Mouse (Mus musculus) hindbrain, embryonic 12.5 days (tissue): ENCODE results near the gene Glra3. TPM values are rescaled to one million over a fixed set of nuclear protein-coding genes. Genes with fewer than 3 reads are reported as not detected.

ENCODE experiments used
- ATAC-seq: fragments of 200-750 bp; cut with Nextera tagmentation; 2 replicates; pipeline ENCODE4 v1.8.0; 2017; ENCODE audit warnings: moderate TSS enrichment; ENCODE audit not compliant: low FRiP score
- H3K27ac ChIP-seq: fragments of 300-500 bp; sonication (generic); 2 replicates; pipeline ENCODE4 v1.5.1; 2016; ENCODE audit warnings: mild to moderate bottlenecking
- H3K27me3 ChIP-seq: fragments of 300-500 bp; sonication (generic); 2 replicates; pipeline ENCODE4 v1.6.1; 2016; ENCODE audit warnings: mild to moderate bottlenecking
- H3K36me3 ChIP-seq: fragments of 300-500 bp; sonication (generic); 2 replicates; pipeline ENCODE4 v1.6.1; 2016; ENCODE audit warnings: mild to moderate bottlenecking
- H3K4me1 ChIP-seq: fragments of 300-500 bp; sonication (generic); 2 replicates; pipeline ENCODE4 v1.6.1; 2016
- H3K4me2 ChIP-seq: fragments of 300-500 bp; sonication (generic); replicated peaks from 2 replicates; pipeline ENCODE4 v1.6.1; 2016; ENCODE audit warnings: mild to moderate bottlenecking
- H3K4me3 ChIP-seq: fragments of 300-500 bp; sonication (generic); 2 replicates; pipeline ENCODE4 v1.5.1; 2016; ENCODE audit warnings: mild to moderate bottlenecking
- H3K9ac ChIP-seq: fragments of 300-500 bp; sonication (generic); 2 replicates; pipeline ENCODE4 v1.6.1; 2016; ENCODE audit warnings: mild to moderate bottlenecking, moderate library complexity
- H3K9me3 ChIP-seq: fragments of 300-500 bp; sonication (generic); replicated peaks from 2 replicates; pipeline ENCODE4 v1.6.1; 2016; ENCODE audit warnings: mild to moderate bottlenecking
- WGBS: fragments of 180-500 bp; shearing (Covaris S2); methylation state at CpG from one replicate; pipeline ENCODE4 v1.1.7; 2016; 5-methylcytosine and 5-hydroxymethylcytosine counted together
- polyA plus RNA-seq: library from polyadenylated mRNA; unstranded; fragments of >200 nt; fragmentation: Nextera tagmentation; extraction: Ambion mirVana; gene quantifications from 2 replicates; pipeline ENCODE4 v1.2.1, GENCODE M21; 2016

Glra3 gene
- 0.16 and 0.22 TPM in 2 replicates for polyA plus RNA-seq

DNA sequence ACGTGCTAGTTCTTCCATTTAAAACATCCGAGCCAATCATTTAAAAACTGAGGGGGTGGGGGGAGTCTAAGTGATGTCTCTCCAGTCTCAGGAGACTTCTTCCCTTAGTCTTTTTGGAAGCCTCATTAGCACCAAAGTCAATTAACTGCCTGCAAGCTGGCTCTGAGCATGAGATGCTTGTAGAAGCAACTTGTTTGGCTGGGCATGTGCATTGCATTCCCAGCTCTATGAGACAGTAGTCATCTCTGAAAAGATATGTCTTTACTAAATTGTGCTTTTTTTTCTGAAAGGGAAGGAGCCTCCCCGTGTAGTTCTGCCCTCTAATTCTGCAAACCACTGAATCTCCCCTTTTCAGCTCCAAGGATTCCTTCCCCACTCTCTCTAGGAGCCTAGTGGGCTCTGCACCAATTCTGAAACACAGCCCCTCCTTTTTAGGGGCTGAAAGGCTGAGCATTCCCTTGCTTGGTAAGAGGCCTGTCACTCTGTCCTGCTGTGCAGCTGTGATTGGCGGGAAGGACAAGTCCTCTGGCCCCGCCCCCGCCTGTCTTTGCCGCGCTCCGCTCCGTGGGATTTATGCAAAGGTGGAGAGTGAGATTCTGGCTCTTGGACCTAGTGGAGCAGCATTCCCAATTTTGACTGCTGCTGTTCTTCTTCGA is at the start of gene Glra3:
Glra3 (plus strand) TSS at position 591 of the 656 bp plus-strand sequence.
- peak; percentile 96 for ATAC-seq
- no peak within 1 kb of the TSS for H3K9ac ChIP-seq
- peak within 1 kb of the TSS; percentile 33 for H3K4me3 ChIP-seq
- H3K27ac ChIP-seq = no peak within 1 kb of the TSS
- peaks cover 9% of the 10 kb centered on the region; the same call in 1 of the 2 replicates for H3K4me1 ChIP-seq
- 14% methylated on average over 11 of the region's 11 CpGs for WGBS
- H3K9me3 ChIP-seq = no peaks in the 10 kb centered on the region
- no peaks in the 10 kb centered on the region for H3K27me3 ChIP-seq
- no peaks in the 10 kb centered on the region for H3K36me3 ChIP-seq
- H3K4me2 ChIP-seq = peak within 1 kb of the TSS; percentile 64

DNA sequence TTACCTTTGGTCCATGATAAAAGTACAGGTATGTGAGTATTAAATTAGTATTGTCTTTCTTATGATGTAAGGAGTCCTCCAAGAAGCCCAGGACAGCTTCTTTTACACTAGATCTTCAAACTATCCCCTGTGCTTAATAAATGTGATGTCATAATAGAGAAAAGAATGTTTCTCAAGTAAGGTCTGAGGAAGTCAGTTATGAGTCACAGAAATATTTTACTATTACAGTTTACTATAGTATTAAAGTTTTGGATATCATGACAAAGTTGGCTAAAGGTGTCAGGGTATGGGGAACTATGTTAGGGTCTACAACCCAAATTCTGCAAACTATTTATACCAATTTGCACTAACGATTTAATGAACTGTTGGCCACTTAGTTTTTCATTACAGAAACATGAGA is 33.4 kb upstream of the Glra3 start, which contains the start of gene Adam29:
Adam29 (minus strand) TSS at position 101 of the 400 bp plus-strand sequence.
- no peak for ATAC-seq
- H3K9me3 ChIP-seq = no peaks in the 10 kb centered on the region
- H3K36me3 ChIP-seq = no peaks in the 10 kb centered on the region
- no peak within 1 kb of the TSS for H3K4me2 ChIP-seq
- no peak within 1 kb of the TSS for H3K27ac ChIP-seq
- H3K4me3 ChIP-seq = no peak within 1 kb of the TSS
- no peaks in the 10 kb centered on the region for H3K4me1 ChIP-seq
- no peak within 1 kb of the TSS for H3K9ac ChIP-seq
- no peaks in the 10 kb centered on the region for H3K27me3 ChIP-seq
- 89% methylated on average over 1 of the region's 1 CpGs for WGBS

DNA sequence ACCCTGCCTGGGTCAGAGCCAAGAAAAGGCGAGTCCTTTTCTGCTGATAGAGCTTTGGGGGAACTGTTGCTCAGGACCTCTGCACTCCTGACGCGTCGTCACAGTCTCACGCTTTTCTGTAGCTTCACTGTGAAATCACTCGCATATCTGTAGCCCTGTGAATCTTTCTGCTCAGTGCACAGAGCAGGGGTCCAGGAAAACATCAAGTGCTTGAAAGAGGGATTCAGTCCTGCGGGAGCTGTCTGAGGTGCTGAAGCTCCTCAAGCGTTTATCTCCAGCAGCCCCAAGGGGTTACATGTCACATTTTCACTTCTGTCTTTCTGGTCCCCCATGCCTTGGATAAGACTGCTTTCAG is 243 bp downstream of the Glra3 start:
- Histone ChIP-seq H3K9ac (no peak overlapping the region), H3K4me3 (peak overlapping the region; percentile 33), H3K4me1 (peaks cover 9% of the 10 kb centered on the region; the same call in 1 of the 2 replicates), H3K9me3 (no peaks in the 10 kb centered on the region), H3K36me3 (no peaks in the 10 kb centered on the region), H3K4me2 (peak overlapping the region; percentile 64), H3K27me3 (no peaks in the 10 kb centered on the region), H3K27ac (no peak overlapping the region)
- 0% methylated on average over 8 of the region's 8 CpGs for WGBS
- ATAC-seq = peak; percentile 90

DNA sequence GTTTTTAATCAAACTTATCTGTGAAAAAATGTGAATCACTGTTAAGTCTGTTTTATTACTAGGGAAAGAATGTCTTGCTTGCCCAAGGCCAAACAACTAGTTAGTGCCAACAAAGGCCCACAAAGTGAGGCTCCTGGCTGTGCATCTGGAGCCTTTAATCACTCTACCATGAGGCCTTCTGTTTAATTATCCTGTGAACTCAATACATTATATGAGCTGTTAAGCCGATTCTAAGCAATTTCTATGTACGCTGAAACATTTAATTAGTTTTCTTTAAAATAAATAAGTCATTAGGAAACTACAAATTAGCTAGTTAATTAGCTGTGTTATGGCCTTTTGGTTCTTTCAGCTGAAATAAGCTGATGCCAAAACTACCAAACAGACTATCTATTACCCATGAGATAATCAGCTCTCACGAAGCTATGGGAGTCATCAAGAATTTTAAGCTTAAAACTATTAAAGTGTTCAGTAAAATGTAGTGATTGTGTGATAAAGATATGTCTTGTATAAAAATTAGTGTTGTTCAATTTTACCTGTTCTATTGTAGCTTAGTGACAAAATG is 24.6 kb downstream of the Glra3 start:
- ATAC-seq = no peak
- H3K4me1 ChIP-seq = no peaks in the 10 kb centered on the region

DNA sequence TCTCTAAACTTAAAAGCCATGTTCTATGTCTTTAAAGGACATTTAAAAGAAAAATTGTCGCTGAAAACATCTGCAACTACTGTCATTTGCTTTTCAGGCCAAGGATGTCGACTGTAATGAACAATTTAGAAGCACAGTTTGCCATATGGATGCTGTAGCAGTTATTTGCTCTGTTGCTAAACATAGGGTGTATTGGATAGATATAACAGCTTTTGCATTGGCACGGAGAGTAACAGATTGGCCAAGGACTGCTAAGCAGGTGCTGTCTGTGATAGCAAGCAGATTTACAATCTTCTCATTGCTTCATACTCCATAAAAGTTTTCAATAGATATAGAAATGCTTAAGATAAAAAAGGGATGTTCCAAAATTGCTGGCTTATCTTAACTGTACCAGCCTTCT is 57.6 kb downstream of the Glra3 start:
- Histone ChIP-seq H3K9me3 (no peaks in the 10 kb centered on the region), H3K4me2 (no peak overlapping the region), H3K27me3 (no peaks in the 10 kb centered on the region), H3K27ac (no peak overlapping the region), H3K4me1 (no peaks in the 10 kb centered on the region), H3K36me3 (no peaks in the 10 kb centered on the region), H3K9ac (no peak overlapping the region), H3K4me3 (no peak overlapping the region)
- ATAC-seq = no peak
- WGBS = 82% methylated on average over 3 of the region's 3 CpGs

More for the DNA sequence above, 24.6 kb downstream of the Glra3 start:
- WGBS = 75% methylated on average over 3 of the region's 3 CpGs
- Histone ChIP-seq H3K9ac (no peak overlapping the region), H3K4me2 (no peak overlapping the region), H3K9me3 (no peaks in the 10 kb centered on the region), H3K36me3 (no peaks in the 10 kb centered on the region), H3K27ac (no peak overlapping the region), H3K27me3 (no peaks in the 10 kb centered on the region), H3K4me3 (no peak overlapping the region)

DNA sequence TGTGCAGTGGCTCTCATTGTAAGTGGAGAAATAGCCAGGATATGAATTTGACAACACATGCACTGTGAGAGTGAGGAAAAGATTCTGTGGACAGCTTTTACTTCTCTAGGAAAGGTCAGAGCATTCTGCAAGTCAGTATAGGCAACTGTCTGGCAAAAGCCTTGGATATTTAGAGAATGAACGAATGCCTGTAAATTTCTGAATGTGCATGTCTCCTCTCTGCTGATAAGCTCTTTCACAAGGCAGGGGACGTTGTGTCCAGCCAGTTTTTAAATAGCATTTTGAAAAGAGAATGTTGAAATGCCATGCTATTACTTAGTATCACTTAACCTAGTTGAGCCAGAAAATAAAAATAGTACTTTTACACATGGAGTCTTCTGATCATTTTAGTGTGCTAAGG is 114.1 kb downstream of the Glra3 start:
- Histone ChIP-seq H3K27ac (no peak overlapping the region), H3K4me1 (no peaks in the 10 kb centered on the region), H3K36me3 (no peaks in the 10 kb centered on the region), H3K4me2 (no peak overlapping the region), H3K27me3 (no peaks in the 10 kb centered on the region), H3K9me3 (no peaks in the 10 kb centered on the region), H3K9ac (no peak overlapping the region), H3K4me3 (no peak overlapping the region)
- no peak for ATAC-seq
- 82% methylated on average over 2 of the region's 2 CpGs for WGBS

DNA sequence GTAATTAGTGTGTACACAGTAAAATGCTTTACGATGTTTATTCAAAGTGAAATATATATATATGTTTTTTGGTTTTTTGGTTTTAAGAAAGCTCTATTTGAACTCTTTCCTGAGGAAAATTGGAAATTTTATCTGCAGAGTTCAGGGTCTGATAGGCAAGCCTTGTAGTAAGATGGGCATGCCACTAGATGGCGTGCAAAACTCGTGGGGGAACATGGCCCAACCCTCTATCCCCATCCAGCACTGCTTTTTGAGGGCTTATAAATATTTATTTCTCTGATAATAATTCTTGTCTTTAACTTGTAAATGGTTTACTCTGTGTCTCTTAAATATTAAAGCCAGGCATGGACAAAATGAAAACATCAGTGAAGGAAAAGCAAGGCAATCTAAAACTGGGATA is 122.8 kb downstream of the Glra3 start:
- Histone ChIP-seq H3K9ac (no peak overlapping the region), H3K4me2 (no peak overlapping the region), H3K27me3 (no peaks in the 10 kb centered on the region), H3K4me3 (no peak overlapping the region), H3K4me1 (no peaks in the 10 kb centered on the region), H3K36me3 (no peaks in the 10 kb centered on the region), H3K9me3 (no peaks in the 10 kb centered on the region), H3K27ac (no peak overlapping the region)
- ATAC-seq = no peak
- WGBS = 22% methylated on average over 3 of the region's 3 CpGs

DNA sequence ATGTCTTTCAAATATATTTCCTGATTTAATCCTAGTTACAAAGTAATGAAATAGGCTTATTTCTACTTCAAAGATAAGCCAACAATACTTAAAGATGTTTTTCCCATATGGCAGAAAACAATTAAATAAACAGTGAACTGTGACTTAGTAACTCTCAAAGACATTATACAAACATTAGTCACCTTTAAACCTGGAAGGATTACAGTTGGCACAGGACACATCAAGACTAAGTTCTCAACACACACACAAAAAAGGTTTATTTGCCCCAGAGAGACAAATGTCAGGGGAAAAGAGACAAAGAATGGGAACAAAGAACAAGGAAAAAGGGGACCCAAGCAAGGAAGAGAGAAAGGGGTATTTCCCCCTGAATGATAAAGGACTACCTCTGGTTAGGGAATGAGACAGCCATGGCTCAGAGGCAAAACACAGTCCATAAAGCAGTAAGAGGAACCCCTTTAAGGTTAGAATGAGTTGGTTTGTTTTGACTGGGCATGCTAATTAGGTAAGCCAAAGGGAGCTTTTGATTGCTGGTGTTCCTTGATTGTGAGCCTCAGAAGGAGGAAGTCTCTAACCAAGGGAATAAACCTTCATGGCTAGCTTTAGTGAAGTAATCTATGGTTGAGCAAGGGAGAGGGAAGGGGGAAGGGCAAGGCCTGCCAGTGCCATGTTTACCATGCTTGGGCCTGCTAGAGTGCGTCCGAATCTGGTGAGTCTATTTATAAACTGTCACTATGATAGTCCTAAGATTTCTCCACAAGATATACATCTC is 130.4 kb downstream of the Glra3 start:
- Histone ChIP-seq H3K9ac (no peak overlapping the region), H3K27me3 (no peaks in the 10 kb centered on the region), H3K36me3 (no peaks in the 10 kb centered on the region), H3K4me1 (no peaks in the 10 kb centered on the region), H3K4me3 (no peak overlapping the region), H3K27ac (no peak overlapping the region), H3K9me3 (no peaks in the 10 kb centered on the region), H3K4me2 (no peak overlapping the region)
- 55% methylated on average over 2 of the region's 2 CpGs for WGBS
- ATAC-seq = no peak

DNA sequence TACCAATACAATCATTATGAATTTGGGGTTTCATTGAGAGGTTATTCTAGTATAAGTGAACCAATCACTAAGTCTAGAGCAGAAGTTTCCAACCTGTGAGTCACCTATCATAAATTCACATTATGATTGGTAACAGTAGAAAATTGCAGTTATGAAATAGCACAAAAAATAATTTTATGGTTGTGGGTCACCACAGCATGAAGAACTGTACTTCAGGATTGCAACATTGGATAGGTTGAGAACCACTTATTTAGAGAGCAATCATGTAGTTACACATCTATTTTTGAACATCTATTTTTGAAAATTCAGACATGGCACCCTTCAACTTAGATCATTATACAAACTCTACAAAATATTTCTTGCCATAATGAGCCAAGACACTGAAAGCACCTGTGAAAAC is 143.4 kb downstream of the Glra3 start:
- no peak overlapping the region for H3K4me2 ChIP-seq
- ATAC-seq = no peak

DNA sequence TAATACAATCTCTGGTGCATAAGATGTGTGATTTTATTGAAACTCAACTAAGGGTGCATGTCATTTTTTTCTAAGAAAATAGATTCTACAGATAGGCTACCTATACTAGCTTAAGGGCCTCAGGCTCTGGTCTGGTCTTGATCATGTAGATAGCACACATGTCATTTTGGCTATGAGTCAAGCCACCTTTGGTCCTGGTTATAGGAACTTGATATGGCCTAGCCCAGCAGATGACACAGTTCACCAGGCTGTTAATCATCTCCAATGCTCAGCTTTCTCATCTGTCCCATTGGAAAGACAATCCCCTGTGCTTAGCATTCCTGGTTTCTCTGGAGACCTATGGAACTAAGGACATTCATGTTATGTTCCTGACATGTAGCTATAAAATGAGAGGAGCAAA is 154.1 kb downstream of the Glra3 start:
- Histone ChIP-seq H3K27ac (no peak overlapping the region), H3K9ac (no peak overlapping the region), H3K36me3 (no peaks in the 10 kb centered on the region), H3K9me3 (no peaks in the 10 kb centered on the region), H3K4me3 (no peak overlapping the region), H3K27me3 (no peaks in the 10 kb centered on the region), H3K4me1 (no peaks in the 10 kb centered on the region), H3K4me2 (no peak overlapping the region)
- ATAC-seq = no peak

More for the DNA sequence above, 143.4 kb downstream of the Glra3 start:
- Histone ChIP-seq H3K4me1 (no peaks in the 10 kb centered on the region), H3K4me3 (no peak overlapping the region), H3K9me3 (no peaks in the 10 kb centered on the region), H3K9ac (no peak overlapping the region), H3K27ac (no peak overlapping the region), H3K27me3 (no peaks in the 10 kb centered on the region), H3K36me3 (no peaks in the 10 kb centered on the region)

DNA sequence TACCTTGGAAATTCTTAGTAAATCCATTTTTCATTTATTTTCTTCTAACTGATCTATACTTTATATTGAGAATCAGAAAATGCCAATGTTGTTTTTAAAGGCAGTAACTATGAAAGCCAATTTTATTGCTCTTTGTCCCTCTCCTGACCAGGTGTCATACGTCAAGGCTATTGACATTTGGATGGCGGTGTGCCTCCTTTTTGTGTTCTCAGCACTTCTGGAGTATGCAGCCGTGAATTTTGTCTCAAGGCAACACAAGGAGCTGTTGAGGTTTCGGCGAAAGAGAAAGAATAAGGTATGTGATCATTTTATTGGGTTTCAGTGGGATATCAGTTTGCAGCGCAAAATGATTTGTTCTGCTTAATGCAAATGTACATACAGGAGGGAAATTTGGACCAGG is 170.0 kb downstream of the Glra3 start:
- ATAC-seq = no peak
- H3K4me1 ChIP-seq = no peaks in the 10 kb centered on the region
- no peaks in the 10 kb centered on the region for H3K9me3 ChIP-seq
- WGBS = 89% methylated on average over 6 of the region's 6 CpGs
- H3K27ac ChIP-seq = no peak overlapping the region
- H3K4me3 ChIP-seq = no peak overlapping the region
- no peaks in the 10 kb centered on the region for H3K36me3 ChIP-seq
- H3K9ac ChIP-seq = no peak overlapping the region
- no peaks in the 10 kb centered on the region for H3K27me3 ChIP-seq
- no peak overlapping the region for H3K4me2 ChIP-seq

DNA sequence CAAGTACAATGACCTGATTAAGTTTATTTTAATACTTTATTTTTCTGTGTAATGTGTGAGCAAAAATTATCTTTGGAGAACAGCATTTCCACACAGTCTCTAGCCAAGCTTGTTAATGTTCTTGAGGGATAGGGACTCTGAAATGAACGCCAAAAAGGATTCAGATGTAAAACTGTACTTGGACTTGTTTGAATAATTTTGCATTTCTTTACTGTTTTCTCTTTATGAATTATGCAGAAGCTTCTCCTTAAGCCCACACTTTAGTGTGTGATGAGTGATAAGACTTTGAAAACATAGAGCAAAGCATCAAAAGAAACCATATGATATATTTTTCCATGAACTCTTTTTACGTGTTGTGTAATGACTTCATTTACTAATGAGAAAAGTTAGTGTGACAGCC is 189.1 kb downstream of the Glra3 start:
- no peak overlapping the region for H3K4me3 ChIP-seq
- WGBS = 77% methylated on average over 2 of the region's 2 CpGs
- ATAC-seq = no peak
- H3K4me2 ChIP-seq = no peak overlapping the region
- no peak overlapping the region for H3K27ac ChIP-seq
- H3K9ac ChIP-seq = no peak overlapping the region
- H3K27me3 ChIP-seq = no peaks in the 10 kb centered on the region
- H3K4me1 ChIP-seq = no peaks in the 10 kb centered on the region
- no peaks in the 10 kb centered on the region for H3K9me3 ChIP-seq
- no peaks in the 10 kb centered on the region for H3K36me3 ChIP-seq
